Mouse (Mus musculus): ENCODE results near the gene Stab1.

Gene Stab1

DNA sequence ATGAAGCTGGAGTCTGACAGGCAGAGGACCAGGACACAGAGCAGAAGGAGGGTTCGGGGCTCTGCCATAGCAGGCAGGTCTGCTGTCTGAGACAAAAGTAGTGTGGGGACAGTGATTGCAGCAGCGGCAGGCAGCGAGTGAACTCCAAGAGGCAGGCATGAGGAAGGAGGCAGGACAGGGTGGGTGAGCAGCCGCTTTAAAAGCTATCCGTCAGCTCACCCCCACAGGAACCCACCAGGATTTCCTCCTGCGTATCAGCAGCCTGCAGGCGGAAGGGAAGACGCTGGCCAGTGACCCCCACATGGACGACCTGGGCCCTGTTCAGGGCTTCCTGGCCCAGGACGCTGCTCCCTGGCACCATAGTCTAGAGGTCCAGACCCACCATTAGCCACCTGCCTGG is at the start of gene Stab1:
Gene Stab1 (minus strand): TSS at position 217 of the 400 bp plus-strand sequence.
- peak; percentile 99 for DNase-seq

DNA sequence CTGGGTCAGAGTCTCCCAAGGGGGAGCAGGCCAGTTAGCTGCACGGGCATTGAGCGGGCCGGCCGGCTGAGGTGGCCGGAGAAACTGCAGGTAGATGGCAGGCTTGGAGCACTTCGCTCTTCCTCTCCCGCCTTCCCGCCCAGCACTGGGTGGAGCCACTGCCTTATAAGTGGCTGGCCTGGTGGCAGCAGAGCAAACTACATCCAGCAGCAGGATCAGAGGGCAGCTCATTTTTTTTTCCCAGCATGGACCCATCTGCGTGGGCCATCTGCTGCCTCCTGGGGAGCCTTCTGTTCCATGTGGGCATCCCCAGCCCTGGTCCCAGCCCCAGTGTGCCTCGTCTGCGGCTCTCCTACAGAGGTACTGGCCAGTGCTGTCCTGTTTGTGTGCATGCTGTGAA is 49.2 kb upstream of the Stab1 start, which contains the start of gene Sema3g:
Gene Sema3g (plus strand): TSS at position 195 of the 400 bp plus-strand sequence.
- peak; percentile 95 for DNase-seq

DNA sequence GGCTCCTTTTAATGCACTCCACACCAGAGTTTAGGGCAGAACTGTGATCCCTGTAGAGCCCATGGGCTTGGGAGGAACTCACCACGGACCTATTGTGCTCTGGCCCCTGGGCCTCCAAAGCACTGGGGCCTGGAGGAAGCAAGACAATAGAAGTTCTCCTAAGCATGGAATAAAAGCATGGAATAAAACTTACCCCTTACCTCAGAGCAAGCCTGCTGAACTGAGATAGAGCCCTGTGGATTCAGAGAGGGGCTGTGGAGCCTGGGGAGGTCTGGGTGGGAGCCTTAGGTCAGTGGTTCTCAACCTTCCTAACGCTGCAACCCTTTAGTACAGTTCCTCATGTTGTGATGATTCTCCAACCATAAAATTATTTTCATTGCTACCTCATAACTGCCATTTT is 48.4 kb upstream of the Stab1 start, which contains the start of gene Nisch:
Gene Nisch (minus strand): TSS at position 101 of the 400 bp plus-strand sequence.
- no peak for DNase-seq

DNA sequence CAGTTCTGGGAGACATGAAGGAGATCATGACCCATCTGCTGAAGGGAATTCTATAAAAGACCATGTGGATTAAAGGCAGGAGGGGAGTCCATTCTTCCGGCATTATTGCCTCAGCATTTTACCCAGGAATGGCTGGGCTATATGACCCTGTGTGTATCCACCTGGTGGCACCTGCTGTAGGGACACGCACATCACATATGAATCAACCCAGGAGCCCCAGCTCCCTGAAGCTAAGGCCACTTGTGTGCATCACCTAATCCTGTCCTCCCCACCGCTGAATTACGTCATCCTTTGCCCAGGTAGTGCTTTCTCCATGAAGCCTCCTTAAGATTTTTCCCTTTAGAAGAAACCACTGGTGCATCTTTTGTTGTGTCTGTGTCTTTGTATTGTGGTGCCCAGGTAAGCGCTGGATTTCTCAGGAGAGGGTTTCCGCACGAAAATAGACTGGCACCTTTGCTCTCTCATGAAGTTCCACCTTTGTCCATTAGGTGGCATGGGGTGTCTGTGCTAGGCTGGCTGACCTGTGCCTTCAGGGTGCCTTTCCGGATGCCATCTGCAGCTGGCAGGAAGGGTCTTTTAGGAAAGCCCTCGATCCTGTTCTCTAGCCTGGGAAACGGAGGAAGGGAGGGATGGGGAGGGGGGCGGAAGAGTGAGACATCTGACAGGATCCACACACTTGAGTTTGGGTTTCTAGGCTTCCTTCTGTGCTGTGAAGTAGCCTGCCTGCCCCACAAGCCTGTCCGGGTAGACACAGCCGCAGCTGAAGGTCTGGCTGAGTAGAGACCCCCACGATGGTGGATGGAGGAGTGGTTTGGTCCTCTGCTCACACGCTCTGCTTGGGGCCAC is 46.9 kb upstream of the Stab1 start:
- peak; percentile 96 for DNase-seq

DNA sequence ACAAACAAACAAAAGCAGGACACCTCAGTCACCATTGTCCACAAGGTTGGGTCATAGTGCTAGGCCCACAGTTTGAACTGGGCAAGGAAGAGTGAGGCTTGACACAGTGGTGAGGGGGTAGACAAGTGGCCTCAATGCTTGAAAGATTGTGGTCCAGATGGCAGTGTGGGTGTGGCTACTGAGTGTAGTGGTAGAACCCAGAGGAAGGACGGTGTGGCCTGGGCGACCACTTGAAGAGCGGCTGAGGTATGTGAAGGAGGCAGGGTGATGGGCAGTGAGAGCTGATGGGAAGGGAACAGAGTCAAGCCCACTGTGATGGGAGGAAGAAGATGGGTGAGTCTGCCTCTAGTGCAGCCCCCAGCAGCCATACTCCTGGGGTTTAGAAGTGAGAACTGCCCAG is 46.2 kb upstream of the Stab1 start:
- DNase-seq, result no peak

DNA sequence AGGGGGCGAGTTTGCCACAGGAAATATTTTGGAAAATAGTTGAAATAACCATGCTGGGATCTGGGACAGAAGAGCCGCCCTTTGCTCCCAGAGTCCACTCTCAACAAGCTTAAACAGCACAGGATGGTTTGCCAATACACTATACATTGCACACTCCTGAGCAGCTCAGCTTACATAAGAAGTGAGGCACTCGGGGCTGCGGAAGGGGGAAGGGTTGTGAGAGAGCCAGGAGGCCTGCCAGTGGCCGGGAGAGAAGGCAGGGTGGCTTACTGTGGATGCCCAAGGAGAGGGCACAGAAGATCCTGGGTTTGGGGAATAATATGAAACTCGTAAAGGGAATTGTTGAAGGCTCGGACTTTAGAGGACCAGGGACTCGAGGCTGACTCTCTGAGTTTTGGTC is 45.4 kb upstream of the Stab1 start:
- no peak for DNase-seq

DNA sequence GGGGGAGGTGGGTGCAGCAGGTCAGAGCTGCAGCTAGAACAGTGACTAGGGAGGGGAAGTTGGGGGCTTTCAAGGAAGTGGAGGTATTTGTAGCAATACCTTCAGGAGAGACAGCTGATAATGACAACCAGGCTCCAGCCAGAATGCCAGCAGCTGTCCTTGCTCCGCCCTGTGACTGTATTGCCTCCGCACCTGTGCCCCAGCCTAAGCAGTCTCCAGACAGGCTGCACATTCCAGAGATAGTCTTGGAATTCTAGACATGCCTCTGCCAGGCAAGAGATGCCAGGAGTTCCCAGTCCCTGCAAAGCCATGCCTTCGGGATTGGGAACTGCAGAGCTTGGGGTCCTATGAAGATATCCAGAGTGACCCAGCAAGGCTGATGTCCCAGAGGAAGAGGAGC is 44.1 kb upstream of the Stab1 start:
- DNase-seq, result peak; percentile 89

DNA sequence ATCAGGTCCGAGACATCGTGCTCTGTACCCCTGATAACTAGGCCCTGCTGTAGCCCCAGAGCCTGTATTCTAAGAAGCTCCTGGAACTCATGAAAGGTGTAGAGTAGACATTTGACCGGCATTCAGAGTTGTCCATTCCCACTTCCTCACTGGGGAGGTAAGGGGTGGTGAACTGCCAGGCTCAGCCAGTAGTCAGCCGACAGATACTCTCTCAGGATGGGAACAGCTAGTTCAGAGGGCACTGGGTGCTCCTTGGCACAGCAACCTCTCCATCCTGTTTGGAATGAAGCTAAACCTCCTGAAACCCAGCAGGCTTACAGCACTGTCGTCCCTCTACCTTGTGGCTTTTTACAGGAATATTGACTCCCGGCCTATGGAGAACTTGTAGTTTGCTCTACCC is 43.4 kb upstream of the Stab1 start:
- peak; percentile 90 for DNase-seq

DNA sequence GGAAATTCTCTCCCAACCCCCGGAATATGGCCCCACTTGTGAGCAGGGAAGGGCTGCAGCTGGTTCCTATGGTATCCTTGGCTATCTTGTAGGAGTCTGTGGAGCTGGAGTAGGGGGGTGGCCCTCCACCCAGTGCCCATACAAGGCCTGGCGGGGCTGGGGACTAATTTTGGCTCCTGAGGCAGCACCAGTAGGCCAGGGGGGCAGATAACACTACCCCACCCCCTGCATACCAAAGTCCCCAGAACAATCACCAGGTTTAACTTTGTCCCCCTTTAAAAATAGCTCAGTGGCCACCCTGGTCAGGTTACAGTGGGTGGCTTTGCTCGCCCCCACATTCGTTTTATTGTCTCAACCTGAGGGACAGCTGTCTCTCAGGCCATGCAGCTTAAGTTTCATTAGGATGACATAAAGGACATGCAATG is 40.7 kb upstream of the Stab1 start:
- peak; percentile 99 for DNase-seq

DNA sequence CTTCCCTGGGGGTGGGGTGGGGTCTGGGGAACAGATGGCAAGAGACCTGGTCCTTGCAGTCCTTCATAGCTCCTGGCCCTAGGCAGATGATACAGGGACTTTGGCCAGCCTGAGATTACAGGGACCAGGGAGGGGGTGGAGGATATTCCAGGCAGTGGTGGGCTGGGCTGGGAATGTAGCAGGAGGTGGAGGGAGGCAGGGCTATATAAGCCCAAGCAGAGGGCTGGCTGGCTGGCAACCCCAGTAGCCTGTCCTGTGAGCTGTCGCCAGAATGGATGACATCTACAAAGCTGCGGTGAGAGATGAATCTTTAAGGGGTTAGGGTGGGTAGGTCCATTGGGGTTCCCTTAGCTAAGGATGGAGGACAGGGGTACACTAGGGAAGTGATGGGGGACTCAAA is 39.6 kb upstream of the Stab1 start, which contains the start of gene Tnnc1:
Gene Tnnc1 (plus strand): TSS at position 229 of the 400 bp plus-strand sequence.
- peak; percentile 98 for DNase-seq

DNA sequence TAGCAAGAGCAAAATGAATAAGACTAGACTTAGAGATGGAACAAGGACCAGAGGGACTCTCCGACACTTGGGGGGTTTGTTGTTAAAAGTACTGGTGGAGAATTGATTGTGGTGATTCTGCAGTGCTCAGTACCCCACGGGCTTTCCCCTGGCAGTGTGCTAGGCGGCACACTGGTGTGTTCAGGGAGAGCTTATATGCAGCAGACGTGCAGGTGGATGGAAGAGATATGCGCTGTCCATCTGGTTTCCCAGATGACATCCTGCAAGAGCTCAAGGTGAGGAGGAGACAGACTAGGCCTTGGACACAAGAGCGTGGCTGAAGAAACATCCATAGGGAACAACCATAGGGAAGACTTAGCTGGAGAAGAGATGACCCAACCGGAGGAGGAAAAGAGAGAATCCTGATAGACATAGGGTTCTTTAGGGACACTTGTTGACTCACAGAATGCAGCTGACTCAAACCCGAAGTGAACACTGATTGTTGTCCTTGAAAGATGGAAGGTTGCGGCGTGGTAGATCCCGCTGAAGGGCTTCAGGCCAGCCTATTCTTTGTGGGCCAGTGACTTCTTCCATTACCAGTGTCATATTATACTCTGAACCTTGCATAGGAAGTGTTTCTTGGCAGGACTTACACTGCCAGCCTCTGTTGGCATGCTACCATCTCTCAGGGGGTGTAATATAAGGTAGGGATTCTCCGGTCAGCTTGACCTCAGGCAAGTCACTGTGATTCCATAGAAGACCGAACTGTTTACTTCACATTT is 38.8 kb upstream of the Stab1 start:
- DNase-seq, result peak; percentile 96

DNA sequence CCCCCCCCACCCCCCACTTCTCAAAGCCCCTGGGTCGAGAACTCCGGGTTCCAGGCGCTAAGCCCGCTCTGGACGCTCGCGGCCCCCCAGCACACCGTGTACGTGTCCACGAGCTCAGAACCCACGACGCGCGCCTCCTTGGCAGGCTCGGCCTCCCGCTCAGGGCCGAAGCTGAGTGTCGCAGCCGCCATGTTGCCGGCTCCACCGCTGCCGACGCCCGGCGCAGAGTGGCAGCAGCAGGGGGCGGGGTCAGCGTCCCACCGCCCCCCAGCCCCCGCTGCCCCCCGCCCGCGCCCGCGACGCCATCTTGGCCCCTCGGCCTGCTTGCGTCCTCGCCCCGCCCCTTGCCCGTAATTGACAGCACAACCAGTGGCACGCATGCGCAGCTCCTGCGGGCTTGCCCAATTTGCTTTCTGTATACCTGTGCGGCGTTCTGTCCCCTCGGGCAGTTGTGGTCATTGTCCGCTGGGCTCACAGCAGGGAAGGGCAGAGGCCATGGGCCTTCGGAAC is 38.1 kb upstream of the Stab1 start:
- DNase-seq, result peak; percentile 100

DNA sequence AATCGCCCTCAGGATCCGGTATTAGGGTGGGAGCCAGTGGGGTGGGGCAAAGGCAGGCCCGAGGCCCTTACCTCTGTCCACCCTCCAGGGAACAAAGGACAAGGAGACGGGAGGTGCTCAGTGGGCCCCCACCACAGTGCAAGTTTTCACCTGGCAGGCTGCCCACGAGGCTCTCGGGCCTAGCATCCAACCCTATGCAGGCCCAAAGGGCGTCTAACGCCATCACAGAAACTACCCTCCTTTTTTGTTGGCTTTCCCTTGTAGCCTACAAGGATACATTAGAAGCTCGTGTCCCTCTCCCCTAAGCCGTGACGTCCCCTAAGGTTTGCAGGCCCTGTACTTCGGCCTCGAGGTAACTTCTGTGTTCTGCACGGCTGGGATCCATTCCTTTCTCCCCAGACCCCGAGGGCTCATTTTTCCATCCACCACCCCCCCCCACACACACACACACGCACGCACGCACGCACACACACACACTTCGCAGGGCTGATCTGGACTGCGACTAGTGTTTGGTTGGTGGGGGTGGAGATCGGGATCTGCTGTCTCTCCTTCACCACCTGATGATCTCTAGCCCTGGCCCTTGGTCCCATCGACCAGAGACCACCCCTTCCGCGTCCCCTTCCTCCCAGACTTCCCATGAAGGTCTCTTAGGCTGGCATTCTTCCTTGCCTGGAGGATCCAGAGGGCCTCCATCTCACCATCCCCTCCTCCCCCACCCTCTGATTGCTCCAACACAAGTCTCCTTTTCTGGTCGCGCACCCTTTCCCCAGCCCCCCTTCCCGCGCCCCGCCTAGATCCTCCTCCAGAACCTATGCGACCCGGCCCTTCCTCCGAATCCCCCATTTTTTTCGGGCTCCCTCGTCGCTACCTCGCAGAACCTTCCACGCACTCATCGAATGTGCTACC is 37.4 kb upstream of the Stab1 start:
- DNase-seq, result peak; percentile 97

DNA sequence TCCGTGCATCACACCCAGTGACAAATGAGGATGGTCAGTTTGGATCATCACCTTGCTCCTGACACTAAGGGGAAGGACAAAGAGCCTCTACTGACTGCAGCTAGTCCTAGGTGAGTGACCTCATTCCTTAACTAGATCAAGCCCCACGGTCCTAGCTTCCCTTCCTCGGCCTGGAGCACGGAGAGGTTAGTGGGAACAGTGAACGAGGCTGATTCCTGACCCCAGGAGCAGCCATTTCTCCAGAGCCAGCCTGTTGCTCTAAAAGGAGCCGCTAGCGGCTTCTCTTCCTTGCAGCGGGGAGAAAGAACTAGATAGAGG is 36.8 kb upstream of the Stab1 start:
- DNase-seq, result no peak

DNA sequence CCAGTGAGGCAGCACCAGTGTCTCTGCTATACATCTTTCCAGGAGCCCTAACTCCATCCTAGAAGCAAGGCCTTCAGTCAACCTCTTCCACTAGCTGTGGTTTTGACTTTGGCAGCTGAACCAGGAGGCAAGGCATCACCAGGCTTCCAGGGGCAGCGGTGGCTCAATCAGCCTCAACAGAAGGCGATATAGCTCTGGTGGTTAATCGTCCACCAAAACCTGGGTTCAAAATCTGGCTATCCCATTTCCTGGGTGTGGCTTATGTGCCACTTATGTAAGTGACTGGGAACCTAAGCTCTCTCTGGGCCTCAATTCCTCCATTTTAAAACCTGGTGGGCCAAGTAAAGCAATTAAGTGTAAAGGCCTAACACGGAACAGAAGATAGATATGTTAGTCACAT is 36.4 kb upstream of the Stab1 start:
- peak; percentile 93 for DNase-seq

DNA sequence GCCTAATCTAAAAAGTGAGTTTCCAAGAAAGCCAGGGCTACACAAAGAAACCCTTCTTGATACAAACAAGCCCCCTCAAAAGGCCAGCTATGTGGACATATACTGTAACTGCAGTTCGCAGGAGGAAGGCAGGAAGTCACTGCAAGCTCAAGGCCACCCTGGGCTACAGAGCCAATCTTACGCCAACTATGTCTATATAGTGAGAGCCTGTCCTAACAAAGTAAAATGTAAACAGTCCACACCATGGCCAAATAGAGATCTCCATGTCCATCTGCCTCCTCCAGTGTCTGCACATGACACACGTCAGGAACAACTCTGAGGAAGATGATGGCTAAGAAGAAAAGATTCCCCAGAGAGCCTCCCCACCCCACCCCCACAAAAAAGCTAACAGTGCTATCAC is 31.6 kb upstream of the Stab1 start:
- DNase-seq, result no peak

DNA sequence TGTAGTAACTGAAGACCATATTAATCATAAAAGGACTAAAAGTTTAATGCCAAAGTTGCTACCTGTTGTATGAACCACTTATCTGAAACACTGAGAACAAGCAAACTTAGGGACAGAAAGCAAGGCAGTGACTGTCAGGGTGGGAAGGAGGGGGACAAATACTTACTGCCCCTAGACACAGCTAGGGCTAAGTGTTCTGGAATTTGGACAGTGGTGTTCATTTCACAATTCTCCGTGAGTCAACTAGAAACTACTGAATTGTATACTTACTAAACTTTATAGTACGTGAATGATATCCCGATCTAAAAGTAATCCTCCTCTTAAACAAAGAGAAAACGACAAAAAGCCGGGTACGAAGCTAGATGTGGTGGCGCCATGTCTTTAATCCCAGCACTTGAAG is 31.2 kb upstream of the Stab1 start:
- no peak for DNase-seq

DNA sequence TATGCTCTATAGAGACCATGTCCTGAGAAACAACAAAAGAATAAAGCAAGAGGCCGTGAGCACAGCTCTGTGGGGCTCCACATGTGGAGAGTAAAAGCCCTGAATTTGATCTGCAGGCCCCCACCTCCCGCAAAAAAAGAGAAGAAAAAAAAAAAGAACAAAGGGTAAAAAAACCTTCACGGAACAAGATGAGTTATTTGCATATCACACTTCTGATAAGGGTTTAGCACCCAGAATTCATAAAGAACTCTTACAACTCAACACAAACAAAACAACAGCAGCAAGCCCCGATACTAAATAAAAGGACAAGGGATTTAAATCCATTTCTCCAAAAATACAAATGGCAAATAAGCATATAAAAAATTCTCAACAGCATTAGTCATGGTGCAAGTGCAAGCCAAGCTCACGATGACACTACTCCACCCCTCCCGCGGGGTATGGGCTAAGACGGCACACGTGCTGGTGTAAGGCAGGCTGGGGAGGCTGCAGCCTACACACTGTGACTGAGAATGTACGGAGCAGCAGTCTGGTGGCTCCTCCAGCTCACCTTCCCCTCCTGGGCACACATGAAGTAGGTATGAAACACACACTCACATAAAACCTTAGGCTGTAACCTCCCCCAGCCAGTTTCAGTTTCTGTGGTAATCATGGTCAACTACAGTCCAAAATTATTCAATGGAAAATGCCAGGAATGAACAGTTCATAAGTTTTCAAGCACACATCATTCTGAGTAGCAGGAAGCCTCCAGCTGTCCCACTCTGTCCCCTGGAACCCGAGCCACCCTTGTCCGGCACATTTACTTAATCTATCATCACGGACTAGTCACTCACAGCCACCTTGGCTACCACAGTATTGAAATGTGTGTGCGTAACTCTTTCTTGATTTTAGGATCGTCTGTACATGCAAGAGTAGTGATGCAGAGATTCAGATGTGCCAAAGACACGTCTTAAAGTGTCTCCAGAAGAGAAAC is 29.4 kb upstream of the Stab1 start:
- peak; percentile 97 for DNase-seq

DNA sequence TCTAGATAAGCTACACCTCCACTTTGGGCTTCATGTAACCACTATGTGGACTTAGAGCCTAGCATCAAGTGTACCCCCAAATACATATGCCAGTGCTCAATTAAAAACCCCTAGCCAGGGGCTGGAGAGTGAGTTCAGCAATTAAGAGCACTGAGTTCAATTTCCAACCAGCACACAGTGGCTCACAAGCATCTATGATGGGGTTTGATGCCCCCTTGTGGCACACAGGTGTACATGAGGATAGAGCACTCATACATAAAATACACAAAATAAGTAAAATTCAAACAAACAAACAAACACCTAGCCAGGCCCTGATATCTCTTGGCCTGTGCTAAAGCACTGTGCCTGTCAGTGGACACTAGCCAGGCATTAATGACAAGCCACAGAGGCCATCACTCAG is 27.5 kb upstream of the Stab1 start:
- peak; percentile 91 for DNase-seq

DNA sequence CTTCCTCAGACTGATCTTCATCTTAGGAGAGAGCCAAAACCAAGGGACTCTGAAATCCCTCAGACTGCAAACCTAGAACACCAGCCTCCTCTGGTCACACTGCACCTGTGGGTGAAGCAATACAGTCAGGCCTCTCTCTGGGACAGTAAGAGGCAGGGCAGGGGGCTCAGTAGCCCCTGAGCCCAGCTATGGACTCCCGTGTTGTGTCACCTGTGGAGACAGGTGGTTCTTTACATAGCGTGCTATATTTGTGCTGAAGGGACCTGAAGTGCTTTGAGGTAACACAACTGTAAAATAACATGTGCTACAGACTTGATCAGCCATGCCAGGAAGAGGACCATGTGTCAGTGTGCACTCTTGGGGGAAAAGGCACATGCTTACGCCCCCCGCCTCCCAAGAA is 27.1 kb upstream of the Stab1 start:
- peak; percentile 96 for DNase-seq

DNA sequence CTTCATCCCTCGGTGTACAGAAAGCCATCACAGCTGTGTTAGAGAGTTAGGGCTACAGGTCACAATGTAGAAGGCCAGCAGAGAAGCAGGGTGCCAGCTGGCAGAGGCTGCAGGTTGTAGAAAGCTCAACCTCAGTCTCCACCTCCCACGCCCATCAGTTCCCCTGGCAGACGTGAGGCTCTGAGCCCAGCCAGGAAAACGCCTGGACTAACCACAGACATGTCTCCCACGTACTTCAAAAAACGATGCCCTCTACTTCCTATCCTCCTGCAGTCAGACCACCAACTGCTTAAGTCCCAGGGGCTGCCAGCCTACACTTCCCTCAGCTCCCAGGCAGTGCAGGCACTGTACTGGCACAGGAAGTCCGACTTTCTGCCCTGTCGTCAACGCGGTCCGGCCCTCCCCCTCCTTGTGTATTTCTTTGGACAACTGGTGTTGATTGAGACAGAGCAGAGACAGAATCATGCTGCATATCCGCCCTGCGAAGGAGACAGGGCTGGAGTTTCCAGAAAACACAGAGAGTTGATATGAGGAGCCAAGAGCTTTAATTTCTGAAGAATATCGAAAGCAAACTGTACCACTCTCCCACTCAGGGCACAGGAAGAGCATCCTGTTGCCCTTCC is 26.6 kb upstream of the Stab1 start:
- DNase-seq, result peak; percentile 99

Data from heart, adult 11 months (tissue).